Mouse (Mus musculus): ENCODE measurements around the gene Ing1. TPM values are rescaled to one million over a fixed set of nuclear protein-coding genes. Genes with fewer than 3 reads are reported as not detected.
"Not testable (repeated sequence)": the region's sequence is repeated elsewhere in the genome, so short reads cannot be mapped to it uniquely, and the experiment has no call there.

Gene Ing1
- polyA plus RNA-seq, 1 experiment: 16.1 TPM

DNA sequence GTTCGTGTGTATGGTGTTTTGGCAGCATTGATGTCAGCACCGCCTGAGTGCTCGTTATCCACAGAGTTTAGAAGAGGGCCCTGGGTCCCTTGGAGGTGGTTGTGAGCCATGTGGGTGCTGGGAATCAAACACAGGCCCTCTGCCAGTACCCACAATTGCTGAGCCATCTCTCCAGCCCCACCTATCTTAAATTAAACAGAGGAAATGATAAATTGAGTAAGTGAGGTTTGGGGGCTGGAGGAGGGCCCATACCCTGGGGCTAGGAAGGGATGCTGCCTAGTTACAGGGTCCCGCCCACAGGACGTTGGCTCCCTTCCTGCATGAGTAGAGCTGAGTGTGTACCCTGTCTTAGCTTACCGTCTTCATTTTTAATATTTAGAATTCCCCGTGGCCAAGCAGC, 9.3 kb downstream of the Ing1 start:
- no peaks in the 10 kb centered on the region for H3K27me3 ChIP-seq (ENCODE audit: control insufficient read depth, insufficient read depth, low read length)
- H3K4me1 ChIP-seq (ENCODE audit: control insufficient read depth, insufficient read depth, insufficient read length): no peaks in the 10 kb centered on the region
- TF ChIP-seq CTCF (IDR thresholded peaks at IDR 0.05; ENCODE audit: extremely low read depth, insufficient read depth, insufficient read length, insufficient replicate concordance): no peak
- no peak for TF ChIP-seq POLR2A (IDR thresholded peaks at IDR 0.05; ENCODE audit: low read depth, low read length)
- H3K4me3 ChIP-seq (ENCODE audit: extremely low read depth, insufficient read depth, insufficient read length): no peak overlapping the region
- DNase-seq (ENCODE audit: low read depth in 1 of 2, low spot score in 2 of 2): no peak
- H3K27ac ChIP-seq (ENCODE audit: insufficient read depth, low read length): no peak overlapping the region
- H3K36me3 ChIP-seq (ENCODE audit: control insufficient read depth, insufficient read depth, low read length): peaks cover 12% of the 10 kb centered on the region
- WGBS: 76% methylated on average over 7 of the region's 7 CpGs

GRCm38 (mm10) chr8:11568193-11568592, 12.8 kb downstream of the Ing1 start:
- not testable (repeated sequence) for H3K36me3 ChIP-seq (ENCODE audit: control insufficient read depth, insufficient read depth, low read length); H3K4me3 ChIP-seq (ENCODE audit: extremely low read depth, insufficient read depth, insufficient read length); H3K27me3 ChIP-seq (ENCODE audit: control insufficient read depth, insufficient read depth, low read length); DNase-seq (ENCODE audit: low read depth in 1 of 2, low spot score in 2 of 2); H3K27ac ChIP-seq (ENCODE audit: insufficient read depth, low read length); H3K4me1 ChIP-seq (ENCODE audit: control insufficient read depth, insufficient read depth, insufficient read length)
- WGBS: 95% methylated on average over 2 of the region's 2 CpGs

GRCm38 (mm10) chr8:11569260-11570097, 14.1 kb downstream of the Ing1 start:
- no peak for DNase-seq (ENCODE audit: low read depth in 1 of 2, low spot score in 2 of 2)
- no peak for TF ChIP-seq POLR2A (IDR thresholded peaks at IDR 0.05; ENCODE audit: low read depth, low read length)
- no peak for TF ChIP-seq CTCF (IDR thresholded peaks at IDR 0.05; ENCODE audit: extremely low read depth, insufficient read depth, insufficient read length, insufficient replicate concordance)
- H3K4me1 ChIP-seq (ENCODE audit: control insufficient read depth, insufficient read depth, insufficient read length): no peaks in the 10 kb centered on the region
- no peaks in the 10 kb centered on the region for H3K36me3 ChIP-seq (ENCODE audit: control insufficient read depth, insufficient read depth, low read length)
- H3K4me3 ChIP-seq (ENCODE audit: extremely low read depth, insufficient read depth, insufficient read length): no peak overlapping the region
- no peaks in the 10 kb centered on the region for H3K27me3 ChIP-seq (ENCODE audit: control insufficient read depth, insufficient read depth, low read length)
- 85% methylated on average over 22 of the region's 22 CpGs for WGBS
- no peak overlapping the region for H3K27ac ChIP-seq (ENCODE audit: insufficient read depth, low read length)

DNA sequence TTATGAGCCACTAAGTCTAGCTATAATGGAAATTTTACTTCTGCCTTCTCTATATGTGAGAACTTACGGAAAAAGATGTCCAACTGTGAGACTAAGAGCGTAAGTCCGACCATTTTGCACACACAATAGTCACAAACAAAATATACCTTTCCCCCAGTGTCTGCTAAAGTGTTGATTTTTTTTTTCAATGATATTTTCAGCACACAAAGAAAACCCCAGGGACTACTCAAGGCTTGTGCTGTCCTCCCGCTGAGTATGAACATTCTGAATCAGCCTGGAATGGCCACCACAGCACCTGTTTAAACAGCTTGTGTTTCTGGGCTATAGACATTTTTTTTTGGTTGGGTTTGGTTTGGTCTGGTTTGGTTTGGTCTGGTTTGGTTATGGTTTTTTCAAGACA, 15.4 kb downstream of the Ing1 start:
- H3K27me3 ChIP-seq (ENCODE audit: control insufficient read depth, insufficient read depth, low read length): no peaks in the 10 kb centered on the region
- H3K4me1 ChIP-seq (ENCODE audit: control insufficient read depth, insufficient read depth, insufficient read length): no peaks in the 10 kb centered on the region
- H3K27ac ChIP-seq (ENCODE audit: insufficient read depth, low read length): no peak overlapping the region
- TF ChIP-seq POLR2A (IDR thresholded peaks at IDR 0.05; ENCODE audit: low read depth, low read length) (no peak), CTCF (IDR thresholded peaks at IDR 0.05; ENCODE audit: extremely low read depth, insufficient read depth, insufficient read length, insufficient replicate concordance) (no peak)
- H3K4me3 ChIP-seq (ENCODE audit: extremely low read depth, insufficient read depth, insufficient read length): no peak overlapping the region
- H3K36me3 ChIP-seq (ENCODE audit: control insufficient read depth, insufficient read depth, low read length): no peaks in the 10 kb centered on the region
- WGBS: 92% methylated on average over 4 of the region's 4 CpGs
- no peak for DNase-seq (ENCODE audit: low read depth in 1 of 2, low spot score in 2 of 2)

DNA sequence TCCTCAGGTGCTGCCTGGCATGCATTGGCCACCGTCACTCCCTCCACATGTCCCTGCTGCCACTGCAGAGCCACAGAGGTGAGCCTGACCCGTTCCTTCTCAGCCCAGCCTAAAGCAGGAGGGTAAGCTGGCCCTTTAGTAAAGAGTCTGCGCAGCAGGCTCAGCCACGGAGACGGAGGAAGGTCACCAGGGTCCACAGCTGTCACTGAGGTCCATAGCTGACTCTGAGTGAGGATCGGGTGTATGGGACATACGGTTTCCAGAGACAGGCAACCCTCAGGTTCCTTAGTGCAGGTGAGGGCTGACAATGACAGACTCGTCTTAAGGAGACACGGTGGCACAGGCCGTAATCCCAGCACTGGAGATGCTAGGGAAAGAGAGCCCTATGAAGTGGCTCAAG, 16.6 kb downstream of the Ing1 start:
- no peak overlapping the region for H3K4me3 ChIP-seq (ENCODE audit: extremely low read depth, insufficient read depth, insufficient read length)
- no peaks in the 10 kb centered on the region for H3K4me1 ChIP-seq (ENCODE audit: control insufficient read depth, insufficient read depth, insufficient read length)
- H3K27me3 ChIP-seq (ENCODE audit: control insufficient read depth, insufficient read depth, low read length): no peaks in the 10 kb centered on the region
- no peak overlapping the region for H3K27ac ChIP-seq (ENCODE audit: insufficient read depth, low read length)
- no peaks in the 10 kb centered on the region for H3K36me3 ChIP-seq (ENCODE audit: control insufficient read depth, insufficient read depth, low read length)
- DNase-seq (ENCODE audit: low read depth in 1 of 2, low spot score in 2 of 2): no peak
- TF ChIP-seq POLR2A (IDR thresholded peaks at IDR 0.05; ENCODE audit: low read depth, low read length): no peak
- no peak for TF ChIP-seq CTCF (IDR thresholded peaks at IDR 0.05; ENCODE audit: extremely low read depth, insufficient read depth, insufficient read length, insufficient replicate concordance)
- 94% methylated on average over 10 of the region's 10 CpGs for WGBS

- no peak overlapping the region for H3K4me3 ChIP-seq (ENCODE audit: extremely low read depth, insufficient read depth, insufficient read length)
- no peak for TF ChIP-seq CTCF (IDR thresholded peaks at IDR 0.05; ENCODE audit: extremely low read depth, insufficient read depth, insufficient read length, insufficient replicate concordance)
- no peak for TF ChIP-seq POLR2A (IDR thresholded peaks at IDR 0.05; ENCODE audit: low read depth, low read length)
- H3K27me3 ChIP-seq (ENCODE audit: control insufficient read depth, insufficient read depth, low read length): no peaks in the 10 kb centered on the region
- 86% methylated on average over 6 of the region's 6 CpGs for WGBS
- H3K4me1 ChIP-seq (ENCODE audit: control insufficient read depth, insufficient read depth, insufficient read length): no peaks in the 10 kb centered on the region
- H3K27ac ChIP-seq (ENCODE audit: insufficient read depth, low read length): no peak overlapping the region
- no peak for DNase-seq (ENCODE audit: low read depth in 1 of 2, low spot score in 2 of 2)
- no peaks in the 10 kb centered on the region for H3K36me3 ChIP-seq (ENCODE audit: control insufficient read depth, insufficient read depth, low read length)
Observed at GRCm38 (mm10) chr8:11572428-11572827, 17.1 kb downstream of the Ing1 start.

DNA sequence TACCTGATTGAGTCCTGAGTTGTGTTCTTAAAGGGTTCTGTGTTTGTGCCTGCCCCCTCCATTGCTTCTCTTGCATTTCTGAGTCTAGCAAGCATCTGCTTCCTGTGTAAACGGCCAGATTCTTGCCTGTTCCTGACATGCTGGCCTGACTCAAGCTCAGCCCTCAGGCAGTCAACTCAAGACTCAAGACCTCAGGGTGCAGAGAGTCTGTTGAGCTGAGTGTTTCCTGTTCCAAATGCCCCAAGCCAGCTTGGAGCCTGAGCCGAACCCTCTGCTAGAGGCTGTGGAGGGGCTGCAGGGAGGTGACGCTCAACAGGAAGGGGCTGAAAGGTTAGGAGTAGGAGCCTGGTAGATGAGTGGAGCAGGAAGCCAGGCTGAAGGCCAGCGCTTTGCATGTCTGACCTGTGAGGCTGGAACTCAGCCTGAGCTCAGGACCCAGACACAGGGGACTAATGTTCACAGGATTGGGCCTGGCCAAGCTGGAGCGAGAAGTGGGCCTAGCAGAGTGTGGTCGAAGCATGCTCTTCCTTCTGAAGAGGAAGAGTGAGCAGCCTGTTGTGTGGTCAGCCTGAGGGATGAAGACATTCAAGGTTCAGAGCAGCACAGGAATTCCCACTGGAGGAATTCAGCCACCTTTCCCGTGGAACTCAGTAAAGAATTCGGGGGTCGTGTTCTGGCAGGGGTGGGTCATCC, 19.7 kb downstream of the Ing1 start:
- Histone ChIP-seq H3K27me3 (ENCODE audit: control insufficient read depth, insufficient read depth, low read length) (no peaks in the 10 kb centered on the region), H3K27ac (ENCODE audit: insufficient read depth, low read length) (no peak overlapping the region), H3K4me1 (ENCODE audit: control insufficient read depth, insufficient read depth, insufficient read length) (no peaks in the 10 kb centered on the region), H3K4me3 (ENCODE audit: extremely low read depth, insufficient read depth, insufficient read length) (no peak overlapping the region), H3K36me3 (ENCODE audit: control insufficient read depth, insufficient read depth, low read length) (no peaks in the 10 kb centered on the region)
- DNase-seq (ENCODE audit: low read depth in 1 of 2, low spot score in 2 of 2): no peak
- no peak for TF ChIP-seq POLR2A (IDR thresholded peaks at IDR 0.05; ENCODE audit: low read depth, low read length)
- no peak for TF ChIP-seq CTCF (IDR thresholded peaks at IDR 0.05; ENCODE audit: extremely low read depth, insufficient read depth, insufficient read length, insufficient replicate concordance)
- WGBS: 37% methylated on average over 9 of the region's 9 CpGs

Measured in spleen, adult 2 months (tissue).